Mouse (Mus musculus): Measurements from ENCODE around the gene Ffar3.

DNA sequence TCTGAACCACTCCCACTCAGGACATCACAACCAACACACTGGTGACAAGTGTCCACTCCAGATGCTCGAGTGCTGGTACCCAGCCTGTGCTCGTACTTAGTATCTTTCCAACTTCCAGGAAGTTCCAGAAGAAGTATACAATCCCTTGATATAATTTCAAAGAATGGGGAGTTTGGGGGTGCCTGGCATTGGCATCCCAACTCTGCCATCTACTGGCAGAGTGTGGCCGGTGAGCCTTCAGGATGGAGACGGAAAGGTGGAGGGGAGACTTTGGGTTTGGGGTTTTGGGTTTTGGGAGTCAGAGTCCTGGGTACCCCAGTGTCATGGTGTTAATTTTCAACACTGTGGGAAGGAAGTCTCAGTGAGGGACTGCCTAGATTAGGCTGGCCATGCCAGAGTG lies 48.1 kb upstream of the Ffar3 start:
- peak in 1 of 2 experiments; percentile 84; a peak in 3 of 4 replicates for TF ChIP-seq CTCF (conservative IDR thresholded peaks at IDR 0.05 in 1 of 2, IDR thresholded peaks at IDR 0.05 in 1 of 2; ENCODE audit: low read depth in 2 of 2, low read length in 2 of 2)
- TF ChIP-seq MAFK (IDR thresholded peaks at IDR 0.05; ENCODE audit: insufficient replicate concordance, low read length) = no peak
- no peak for TF ChIP-seq ZNF384 (IDR thresholded peaks at IDR 0.05; ENCODE audit: low read depth, low read length)
